Mouse (Mus musculus) heart, postnatal 0 days (tissue): Measurements from ENCODE around the gene Atxn7l2.

Experiments
- CTCF ChIP-seq: IDR thresholded peaks from 2 replicates; pipeline ENCODE4 v1.5.1; 2016; ENCODE audit warnings: antibody characterized with exemption, control low read depth, low read depth
- EP300 ChIP-seq: IDR thresholded peaks from 2 replicates; pipeline ENCODE4 v1.6.1; 2016; ENCODE audit warnings: antibody characterized with exemption, low read depth

GRCm38 (mm10) chr3:108209536-108209935 lies 1.2 kb downstream of the Atxn7l2 start:
- TF ChIP-seq EP300: no peak
- no peak for TF ChIP-seq CTCF
